Mouse (Mus musculus): ENCODE measurements around the gene Dusp2. TPM values are rescaled to one million over a fixed set of nuclear protein-coding genes. Genes with fewer than 3 reads are reported as not detected.

The Dusp2 gene
- polyA plus RNA-seq, 1 experiment = 1.6 TPM

- WGBS = 40% methylated on average over 9 of the region's 9 CpGs
- no peaks in the 10 kb centered on the region for H3K27me3 ChIP-seq (ENCODE audit: control insufficient read depth, insufficient read depth, low read length)
- no peaks in the 10 kb centered on the region for H3K4me1 ChIP-seq (ENCODE audit: control insufficient read depth, insufficient read depth, low read length)
- no peak for DNase-seq
- TF ChIP-seq CTCF (IDR thresholded peaks at IDR 0.05; ENCODE audit: borderline replicate concordance, insufficient read depth, low read depth, low read length) = no peak
- no peak for TF ChIP-seq POLR2A (IDR thresholded peaks at IDR 0.05; ENCODE audit: borderline replicate concordance, insufficient read depth, low read length)
- H3K27ac ChIP-seq (ENCODE audit: insufficient read depth, low read length) = no peak overlapping the region
- no peak overlapping the region for H3K4me3 ChIP-seq (replicated peaks; ENCODE audit: insufficient read depth, low read depth, low read length)
These were observed 34.9 kb downstream of the Dusp2 start for GRCm38 (mm10) chr2:127370561-127371483.

GRCm38 (mm10) chr2:127371484-127371861, 35.5 kb downstream of the Dusp2 start:
- no peak overlapping the region for H3K4me3 ChIP-seq (replicated peaks; ENCODE audit: insufficient read depth, low read depth, low read length)
- TF ChIP-seq CTCF (IDR thresholded peaks at IDR 0.05; ENCODE audit: borderline replicate concordance, insufficient read depth, low read depth, low read length) = no peak
- no peak for TF ChIP-seq POLR2A (IDR thresholded peaks at IDR 0.05; ENCODE audit: borderline replicate concordance, insufficient read depth, low read length)
- no peak overlapping the region for H3K27ac ChIP-seq (ENCODE audit: insufficient read depth, low read length)
- 100% methylated on average over 1 of the region's 1 CpGs for WGBS
- no peaks in the 10 kb centered on the region for H3K27me3 ChIP-seq (ENCODE audit: control insufficient read depth, insufficient read depth, low read length)
- no peak for DNase-seq
- H3K4me1 ChIP-seq (ENCODE audit: control insufficient read depth, insufficient read depth, low read length) = no peaks in the 10 kb centered on the region

GRCm38 (mm10) chr2:127372082-127372481, 36.1 kb downstream of the Dusp2 start:
- Histone ChIP-seq H3K27me3 (ENCODE audit: control insufficient read depth, insufficient read depth, low read length) (no peaks in the 10 kb centered on the region), H3K4me1 (ENCODE audit: control insufficient read depth, insufficient read depth, low read length) (no peaks in the 10 kb centered on the region), H3K27ac (ENCODE audit: insufficient read depth, low read length) (no peak overlapping the region), H3K4me3 (replicated peaks; ENCODE audit: insufficient read depth, low read depth, low read length) (no peak overlapping the region)
- 73% methylated on average over 2 of the region's 2 CpGs for WGBS
- no peak for DNase-seq
- no peak for TF ChIP-seq CTCF (IDR thresholded peaks at IDR 0.05; ENCODE audit: borderline replicate concordance, insufficient read depth, low read depth, low read length)
- TF ChIP-seq POLR2A (IDR thresholded peaks at IDR 0.05; ENCODE audit: borderline replicate concordance, insufficient read depth, low read length) = no peak

- DNase-seq = no peak
- Histone ChIP-seq H3K27ac (ENCODE audit: insufficient read depth, low read length) (no peak overlapping the region), H3K27me3 (ENCODE audit: control insufficient read depth, insufficient read depth, low read length) (no peaks in the 10 kb centered on the region), H3K4me1 (ENCODE audit: control insufficient read depth, insufficient read depth, low read length) (no peaks in the 10 kb centered on the region), H3K4me3 (replicated peaks; ENCODE audit: insufficient read depth, low read depth, low read length) (no peak overlapping the region)
- TF ChIP-seq POLR2A (IDR thresholded peaks at IDR 0.05; ENCODE audit: borderline replicate concordance, insufficient read depth, low read length) (no peak), CTCF (IDR thresholded peaks at IDR 0.05; ENCODE audit: borderline replicate concordance, insufficient read depth, low read depth, low read length) (no peak)
- 84% methylated on average over 3 of the region's 3 CpGs for WGBS
These were observed 38.2 kb downstream of the Dusp2 start for GRCm38 (mm10) chr2:127374131-127374530.

GRCm38 (mm10) chr2:127375087-127375486, 39.1 kb downstream of the Dusp2 start:
- no peak overlapping the region for H3K27ac ChIP-seq (ENCODE audit: insufficient read depth, low read length)
- H3K27me3 ChIP-seq (ENCODE audit: control insufficient read depth, insufficient read depth, low read length) = no peaks in the 10 kb centered on the region
- DNase-seq = no peak
- H3K4me3 ChIP-seq (replicated peaks; ENCODE audit: insufficient read depth, low read depth, low read length) = no peak overlapping the region
- TF ChIP-seq POLR2A (IDR thresholded peaks at IDR 0.05; ENCODE audit: borderline replicate concordance, insufficient read depth, low read length) (no peak), CTCF (IDR thresholded peaks at IDR 0.05; ENCODE audit: borderline replicate concordance, insufficient read depth, low read depth, low read length) (no peak)
- no peaks in the 10 kb centered on the region for H3K4me1 ChIP-seq (ENCODE audit: control insufficient read depth, insufficient read depth, low read length)
- 64% methylated on average over 3 of the region's 3 CpGs for WGBS

- 11% methylated on average over 7 of the region's 7 CpGs for WGBS
- Histone ChIP-seq H3K27me3 (ENCODE audit: control insufficient read depth, insufficient read depth, low read length) (no peaks in the 10 kb centered on the region), H3K4me3 (replicated peaks; ENCODE audit: insufficient read depth, low read depth, low read length) (no peak overlapping the region), H3K27ac (ENCODE audit: insufficient read depth, low read length) (no peak overlapping the region), H3K4me1 (ENCODE audit: control insufficient read depth, insufficient read depth, low read length) (no peaks in the 10 kb centered on the region)
- no peak for DNase-seq
- TF ChIP-seq CTCF (IDR thresholded peaks at IDR 0.05; ENCODE audit: borderline replicate concordance, insufficient read depth, low read depth, low read length) (no peak), POLR2A (IDR thresholded peaks at IDR 0.05; ENCODE audit: borderline replicate concordance, insufficient read depth, low read length) (no peak)
These were observed 39.9 kb downstream of the Dusp2 start for GRCm38 (mm10) chr2:127375759-127376341.

- 81% methylated on average over 6 of the region's 6 CpGs for WGBS
- DNase-seq = no peak
- TF ChIP-seq CTCF (IDR thresholded peaks at IDR 0.05; ENCODE audit: borderline replicate concordance, insufficient read depth, low read depth, low read length) (no peak), POLR2A (IDR thresholded peaks at IDR 0.05; ENCODE audit: borderline replicate concordance, insufficient read depth, low read length) (no peak)
- Histone ChIP-seq H3K27me3 (ENCODE audit: control insufficient read depth, insufficient read depth, low read length) (no peaks in the 10 kb centered on the region), H3K4me1 (ENCODE audit: control insufficient read depth, insufficient read depth, low read length) (no peaks in the 10 kb centered on the region), H3K4me3 (replicated peaks; ENCODE audit: insufficient read depth, low read depth, low read length) (no peak overlapping the region), H3K27ac (ENCODE audit: insufficient read depth, low read length) (no peak overlapping the region)
These were observed 40.6 kb downstream of the Dusp2 start for GRCm38 (mm10) chr2:127376423-127377051.
